Mouse (Mus musculus) cerebellum, adult 9-10 months (tissue): ENCODE results near the gene Ubox5.

Experiments
- DNase-seq: peaks from one replicate; pipeline ENCODE4 v3.0.0; 2022

Ubox5 gene

GRCm38 (mm10) chr2:130575873-130576272 is 54.0 kb downstream of the Ubox5 start, which contains the start of gene Oxt:
Oxt (plus strand) TSS chr2:130576173.
- DNase-seq, result no peak

GRCm38 (mm10) chr2:130574960-130575359 is 54.9 kb downstream of the Ubox5 start:
- no peak for DNase-seq

GRCm38 (mm10) chr2:130569926-130570325 is 59.9 kb downstream of the Ubox5 start:
- DNase-seq, result no peak

- no peak for DNase-seq
Observed at GRCm38 (mm10) chr2:130568921-130569320, 60.9 kb downstream of the Ubox5 start.

- DNase-seq, result no peak
Observed at GRCm38 (mm10) chr2:130564983-130565382, 64.9 kb downstream of the Ubox5 start.

- no peak for DNase-seq
Observed at GRCm38 (mm10) chr2:130564063-130564462, 65.8 kb downstream of the Ubox5 start.

- DNase-seq, result peak; percentile 91
Observed at GRCm38 (mm10) chr2:130563212-130564055, 66.4 kb downstream of the Ubox5 start, which contains the start of gene Mrps26. Mrps26 (plus strand) TSS chr2:130563742.

GRCm38 (mm10) chr2:130558015-130558414 is 71.8 kb downstream of the Ubox5 start:
- no peak for DNase-seq

GRCm38 (mm10) chr2:130557462-130557861 is 72.4 kb downstream of the Ubox5 start:
- peak; percentile 53 for DNase-seq

- DNase-seq, result no peak
Observed at GRCm38 (mm10) chr2:130556292-130556691, 73.5 kb downstream of the Ubox5 start.

- DNase-seq, result no peak
Observed at GRCm38 (mm10) chr2:130554841-130555240, 75.0 kb downstream of the Ubox5 start.

GRCm38 (mm10) chr2:130546957-130547356 is 82.9 kb downstream of the Ubox5 start:
- no peak for DNase-seq

GRCm38 (mm10) chr2:130540266-130540665 is 89.6 kb downstream of the Ubox5 start:
- no peak for DNase-seq
